Comparison of ENCODE assay signal across 23 mouse cellular contexts in the genomic region with DNA sequence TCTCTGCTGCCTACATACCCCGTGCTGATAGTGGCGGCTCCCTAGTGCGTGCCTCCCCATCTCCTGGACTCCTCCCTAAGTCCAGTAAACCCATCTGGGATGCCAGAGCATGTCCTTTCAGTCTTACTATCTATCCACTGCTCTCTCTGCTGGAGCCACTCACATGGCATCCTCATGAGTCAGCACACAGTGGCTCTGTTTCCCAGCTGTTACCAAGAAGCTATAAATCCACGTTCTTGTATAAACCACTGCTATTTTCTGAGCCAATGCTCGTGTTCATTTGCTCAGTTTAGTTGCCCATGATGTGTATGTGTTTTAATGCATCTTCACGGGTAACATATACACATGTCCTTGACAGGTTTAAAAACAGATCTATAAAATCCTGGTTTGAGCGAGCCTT. TPM values are rescaled to one million over a fixed set of nuclear protein-coding genes. Genes with fewer than 3 reads are reported as not detected.
DNase-seq lines count a peak whose midpoint lies in the region; ATAC-seq and TF ChIP-seq lines count a peak whose summit lies in the region.
"Had no signal": no experiment of that assay in that cellular context is flagged by ENCODE, and none has a peak within 500 bp of the region (broad histone marks: within the 10 kb centered on the region; RNA-seq: fewer than 3 reads in every experiment).

No protein-coding gene starts in this region.

- peaks cover 11% of the 10 kb centered on the region; the same call in 1 of the 2 replicates for H3K4me1 ChIP-seq in lung, embryonic 14.5 days (ENCODE audit: insufficient read depth)
- no peaks in the 10 kb centered on the region for H3K4me1 ChIP-seq in lung, adult 2 months (ENCODE audit: control insufficient read depth, insufficient read depth, low read length)
- H3K4me1 ChIP-seq in kidney, embryonic 15.5 days, result peaks cover 5% of the 10 kb centered on the region
- H3K4me1 ChIP-seq: neural tube, embryonic 12.5 days had no signal

- no peak overlapping the region for H3ac ChIP-seq in C2C12 (ENCODE audit: control insufficient read depth, insufficient read length, low read depth)

- H3K4me2 ChIP-seq in lung, embryonic 14.5 days, result no peak overlapping the region
- H3K4me2 ChIP-seq in kidney, embryonic 15.5 days, result no peak overlapping the region
- H3K4me2 ChIP-seq: heart, embryonic 11.5 days; neural tube, embryonic 12.5 days had no signal

- H3K27me3 ChIP-seq in lung, embryonic 14.5 days (ENCODE audit: insufficient read depth, low read length), result no peaks in the 10 kb centered on the region
- no peaks in the 10 kb centered on the region for H3K27me3 ChIP-seq in C2C12 (ENCODE audit: control insufficient read depth, insufficient read depth, insufficient read length)
- H3K27me3 ChIP-seq in kidney, embryonic 15.5 days, result no peaks in the 10 kb centered on the region
- H3K27me3 ChIP-seq: neural tube, embryonic 12.5 days had no signal

- H3K79me2 ChIP-seq in C2C12 (ENCODE audit: control insufficient read depth, insufficient read depth), result no peaks in the 10 kb centered on the region

- no peaks in the 10 kb centered on the region for H3K9me3 ChIP-seq in lung, embryonic 14.5 days (ENCODE audit: low read depth, low read length)
- H3K9me3 ChIP-seq in kidney, embryonic 15.5 days (replicated peaks), result no peaks in the 10 kb centered on the region
- H3K9me3 ChIP-seq: forebrain, embryonic 10.5 days; neural tube, embryonic 12.5 days had no signal

- peak; percentile 80 for ATAC-seq in frontal cortex, adult (ENCODE audit: low TSS enrichment)
- ATAC-seq in lung, embryonic 14.5 days (ENCODE audit: insufficient read depth), result 0 out of 2 replicates have a peak, but pooled peaks have one; percentile 23
- ATAC-seq in kidney, embryonic 15.5 days (replicated peaks; ENCODE audit: low FRiP score), result no peak
- ATAC-seq: forebrain, embryonic 16.5 days; hindbrain, postnatal 0 days had no signal

- no peaks in the 10 kb centered on the region for H3K36me3 ChIP-seq in lung, embryonic 14.5 days (ENCODE audit: insufficient read depth)
- no peaks in the 10 kb centered on the region for H3K36me3 ChIP-seq in C2C12 (ENCODE audit: control insufficient read depth, insufficient read depth)
- H3K36me3 ChIP-seq in kidney, embryonic 15.5 days, result no peaks in the 10 kb centered on the region
- H3K36me3 ChIP-seq: forebrain, embryonic 10.5 days; neural tube, embryonic 12.5 days had no signal

- intact Hi-C loops in heart, postnatal 10 days (cut with DNase I), result no loop called here

- WGBS in lung, embryonic 14.5 days, result 62% methylated on average over 7 of the region's 7 CpGs
- WGBS in lung, adult 2 months, result 74% methylated on average over 7 of the region's 7 CpGs
- 75% methylated on average over 7 of the region's 7 CpGs for WGBS in kidney, embryonic 15.5 days

- TF ChIP-seq CTCF in lung, embryonic 14.5 days (IDR thresholded peaks at IDR 0.05; ENCODE audit: low read depth), result no peak
- no peak for TF ChIP-seq CTCF in lung, adult 2 months (IDR thresholded peaks at IDR 0.05; ENCODE audit: insufficient read depth, low read length)
- no peak for TF ChIP-seq CTCF in C2C12 (IDR thresholded peaks at IDR 0.05; ENCODE audit: control insufficient read depth, insufficient read depth, insufficient read length)

- no peak for DNase-seq in frontal cortex, postnatal 10 days (ENCODE audit: low spot score in 2 of 2)
- peak; percentile 50 for DNase-seq in lung, embryonic 14.5 days
- DNase-seq in lung, adult 2 months, result no peak
- DNase-seq in skeletal muscle tissue, adult 2 months (ENCODE audit: low read depth, low spot score), result peak; percentile 54
- DNase-seq in heart, postnatal 10 days, result no peak
- DNase-seq: adrenal gland, adult 2 months; cerebellum, adult 11-12 months; cerebellum, postnatal 14 days; kidney, adult 18-20 months; kidney, postnatal 10 days; lung, postnatal 4 days; midbrain, embryonic 14.5 days; right cerebral cortex, postnatal 25 days; thymus, postnatal 4 days had no signal

- H3K79me3 ChIP-seq in C2C12 (ENCODE audit: low read depth), result no peaks in the 10 kb centered on the region

- H3K4me3 ChIP-seq in lung, embryonic 14.5 days (ENCODE audit: low read depth, low read length), result no peak overlapping the region
- no peak overlapping the region for H3K4me3 ChIP-seq in lung, adult 2 months (replicated peaks; ENCODE audit: extremely low read depth, low read depth, low read length)
- no peak overlapping the region for H3K4me3 ChIP-seq in C2C12 (ENCODE audit: insufficient read depth, poor library complexity, severe bottlenecking)
- H3K4me3 ChIP-seq in kidney, embryonic 15.5 days (replicated peaks), result no peak overlapping the region
- H3K4me3 ChIP-seq: forebrain, embryonic 10.5 days; neural tube, embryonic 12.5 days had no signal

- TF ChIP-seq POLR2A in lung, adult 2 months (IDR thresholded peaks at IDR 0.05; ENCODE audit: borderline replicate concordance, extremely low read depth, low read depth, low read length), result no peak

- no peak overlapping the region for H3K9ac ChIP-seq in lung, embryonic 14.5 days
- H3K9ac ChIP-seq in kidney, embryonic 15.5 days, result no peak overlapping the region
- H3K9ac ChIP-seq: neural tube, embryonic 12.5 days had no signal

- no peak overlapping the region for H3K27ac ChIP-seq in lung, embryonic 14.5 days (ENCODE audit: low read depth)
- H3K27ac ChIP-seq in kidney, embryonic 15.5 days, result no peak overlapping the region
- H3K27ac ChIP-seq: forebrain, embryonic 10.5 days; hindbrain, postnatal 0 days; neural tube, embryonic 12.5 days had no signal

TF ChIP-seq in C2C12, 6 proteins besides CTCF, POLR2A, EP300 and RAD21:
- TF ChIP-seq MAX (IDR thresholded peaks at IDR 0.05), result peak; percentile 75
- TF ChIP-seq USF1 (IDR thresholded peaks at IDR 0.05; ENCODE audit: low read depth), result peak; percentile 36
- peak; percentile 47 for TF ChIP-seq FOSL1 (IDR thresholded peaks at IDR 0.05; ENCODE audit: insufficient read depth, low read length, poor library complexity, severe bottlenecking)
- TF ChIP-seq MYOG (IDR thresholded peaks at IDR 0.05; ENCODE audit: control insufficient read depth, extremely low read depth, insufficient read length), result no peak
- peak; percentile 88 for TF ChIP-seq MYOD1 (IDR thresholded peaks at IDR 0.05; ENCODE audit: control insufficient read depth, insufficient read length, low read depth)
- TF ChIP-seq CEBPB (IDR thresholded peaks at IDR 0.05; ENCODE audit: low read depth), result no peak
TF ChIP-seq in C2C12: peak in this region for 4.

RNA-seq across cellular contexts. Expression of a gene that starts 22.1 kb away (rescaled TPM):
- 0.18 and 0.32 TPM in 2 replicates for polyA plus RNA-seq in lung, embryonic 14.5 days (2014; fragmentation: Nextera tagmentation; extraction: Ambion mirVana)
- polyA plus RNA-seq in lung, adult 2 months (2012; rRNA removed), result 1.3 and 9.4 TPM in 2 replicates
- 0.88 TPM for polyA plus RNA-seq in C2C12 (2012; fragmentation: generic; extraction: Trizol)
- 0.36 and 0.55 TPM in 2 replicates for polyA plus RNA-seq in kidney, embryonic 15.5 days (2015; fragmentation: Nextera tagmentation; extraction: Ambion mirVana)
- 100 to 1,000 TPM; 290 to 325 TPM for total RNA-seq in heart, postnatal 10 days (2021)
- total RNA-seq: adrenal gland, adult 2 months had no signal
- polyA plus RNA-seq: adrenal gland, adult 2 months; embryonic facial prominence, embryonic 11.5 days had no signal

RNA-seq across cellular contexts. Expression of a gene that starts 29.2 kb away (rescaled TPM):
- polyA plus RNA-seq in lung, embryonic 14.5 days (2014; fragmentation: Nextera tagmentation; extraction: Ambion mirVana), result 30.7 and 32.1 TPM in 2 replicates
- 14.2 and 17.3 TPM in 2 replicates for polyA plus RNA-seq in lung, adult 2 months (2012; rRNA removed)
- 9.1 TPM for polyA plus RNA-seq in C2C12 (2012; fragmentation: generic; extraction: Trizol)
- polyA plus RNA-seq in kidney, embryonic 15.5 days (2015; fragmentation: Nextera tagmentation; extraction: Ambion mirVana), result 26.1 and 27.0 TPM in 2 replicates
- 10 to 100 TPM; 20.7 to 23.8 TPM for total RNA-seq in heart, postnatal 10 days (2021)

Comparison
In these comparisons a context has a peak if more than half of its experiments do, and no peak if none do; other contexts are left out.
1. DNase-seq: peak in lung, embryonic 14.5 days (single experiment) and skeletal muscle tissue, adult 2 months (single experiment); none in frontal cortex, postnatal 10 days (0 of 2), lung, adult 2 months (single experiment) and heart, postnatal 10 days (0 of 2).